Mouse (Mus musculus) brain, embryonic 14.5 days (tissue): ENCODE results near the gene Gm281.

Source experiments
- CTCF ChIP-seq: fragments of 200-500 bp; IDR thresholded peaks from 2 replicates; pipeline ENCODE4 v1.5.1; 2012; ENCODE audit warnings: inconsistent platforms, mild to moderate bottlenecking, moderate library complexity, borderline replicate concordance; ENCODE audit not compliant: insufficient read depth, insufficient read length; ENCODE audit errors: extremely low read depth
- POLR2A ChIP-seq: fragments of 200-500 bp; IDR thresholded peaks from 2 replicates; pipeline ENCODE4 v1.6.1; 2012; ENCODE audit warnings: mild to moderate bottlenecking, inconsistent platforms, borderline replicate concordance; ENCODE audit not compliant: poor library complexity, insufficient read depth, insufficient read length, severe bottlenecking; ENCODE audit errors: extremely low read depth

GRCm38 (mm10) chr14:13778383-13778782, 135.9 kb downstream of the Gm281 start:
- TF ChIP-seq CTCF (no peak), POLR2A (no peak)
